Mouse (Mus musculus) forebrain, embryonic 12.5 days (tissue): ENCODE measurements around the gene Tmem182. TPM values are rescaled to one million over a fixed set of nuclear protein-coding genes. Genes with fewer than 3 reads are reported as not detected.

Experiments
- ATAC-seq: fragments of 200-750 bp; cut with Nextera tagmentation; 2 replicates; pipeline ENCODE4 v1.8.0; 2017; ENCODE audit warnings: moderate TSS enrichment; ENCODE audit not compliant: low FRiP score
- H3K27ac ChIP-seq: fragments of 300-500 bp; sonication (generic); 2 replicates; pipeline ENCODE4 v1.5.1; 2016; ENCODE audit warnings: mild to moderate bottlenecking
- H3K27me3 ChIP-seq: fragments of 300-500 bp; sonication (generic); 2 replicates; pipeline ENCODE4 v1.6.1; 2016; ENCODE audit warnings: mild to moderate bottlenecking
- H3K36me3 ChIP-seq: fragments of 300-500 bp; sonication (generic); replicated peaks from 2 replicates; pipeline ENCODE4 v1.6.1; 2016; ENCODE audit warnings: mild to moderate bottlenecking
- H3K4me1 ChIP-seq: fragments of 300-500 bp; sonication (generic); 2 replicates; pipeline ENCODE4 v1.6.1; 2016
- H3K4me2 ChIP-seq: fragments of 300-500 bp; sonication (generic); 2 replicates; pipeline ENCODE4 v1.6.1; 2016; ENCODE audit warnings: mild to moderate bottlenecking, moderate library complexity
- H3K4me3 ChIP-seq: fragments of 300-500 bp; sonication (generic); replicated peaks from 2 replicates; pipeline ENCODE4 v1.5.1; 2016; ENCODE audit warnings: mild to moderate bottlenecking
- H3K9ac ChIP-seq: fragments of 300-500 bp; sonication (generic); 2 replicates; pipeline ENCODE4 v1.6.1; 2016; ENCODE audit warnings: mild to moderate bottlenecking
- H3K9me3 ChIP-seq: fragments of 300-500 bp; sonication (generic); 2 replicates; pipeline ENCODE4 v1.6.1; 2016
- WGBS: fragments of 180-500 bp; shearing (Covaris S2); methylation state at CpG from one replicate; pipeline ENCODE4 v1.1.7; 2016; 5-methylcytosine and 5-hydroxymethylcytosine counted together
- polyA plus RNA-seq: library from polyadenylated mRNA; unstranded; fragments of >200 nt; fragmentation: Nextera tagmentation; extraction: Ambion mirVana; gene quantifications from 2 replicates; pipeline ENCODE4 v1.2.1, GENCODE M21; 2016

The Tmem182 gene
- polyA plus RNA-seq, 1 experiment from 2014 or later, result 0.11 TPM

DNA sequence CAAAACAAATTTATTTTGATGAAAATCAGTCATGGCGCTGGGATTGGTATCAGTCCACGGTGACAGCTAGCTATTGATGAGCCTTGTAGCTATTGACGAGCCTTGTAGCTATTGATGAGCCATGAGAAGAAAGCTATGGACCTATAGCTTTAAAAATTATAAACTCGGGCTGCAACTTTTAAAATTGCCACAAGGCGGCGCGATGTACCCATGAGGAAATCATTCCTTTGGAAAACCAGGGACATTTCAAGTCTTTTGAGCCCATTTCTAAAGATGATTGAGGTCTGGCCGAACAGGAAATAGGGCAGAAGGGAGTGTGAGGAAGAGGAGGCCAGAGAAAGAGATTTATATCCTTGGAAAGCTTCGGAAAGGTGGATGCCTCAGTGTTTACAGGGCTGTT, 73.7 kb downstream of the Tmem182 start:
- Histone ChIP-seq H3K9ac (no peak overlapping the region), H3K27me3 (0 out of 2 replicates have a peak, but pooled peaks cover 4% of the 10 kb centered on the region), H3K9me3 (no peaks in the 10 kb centered on the region), H3K27ac (no peak overlapping the region), H3K36me3 (no peaks in the 10 kb centered on the region), H3K4me3 (no peak overlapping the region), H3K4me1 (peaks cover 6% of the 10 kb centered on the region; the same call in 1 of the 2 replicates), H3K4me2 (no peak overlapping the region)
- 15% methylated on average over 9 of the region's 9 CpGs for WGBS
- no peak for ATAC-seq

DNA sequence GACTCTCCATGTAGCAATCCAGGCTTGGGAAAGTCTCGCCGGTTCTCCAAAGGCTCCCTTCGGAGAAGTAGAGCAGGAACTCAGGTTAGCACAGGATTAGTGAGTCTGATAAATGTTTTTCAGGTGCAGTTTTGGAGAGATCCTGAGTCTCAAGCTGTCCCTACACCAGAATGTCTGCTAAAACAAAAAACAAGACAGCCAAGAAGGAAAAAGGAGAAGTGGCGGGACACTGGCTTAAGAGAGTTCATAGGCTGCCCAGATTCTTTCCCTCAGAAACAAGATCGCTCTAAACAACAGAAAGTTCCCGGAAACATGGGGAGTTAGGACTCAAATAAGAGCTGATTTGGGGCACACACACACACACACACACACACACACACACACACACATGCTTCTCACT, 74.1 kb downstream of the Tmem182 start:
- no peak for ATAC-seq
- H3K27ac ChIP-seq, result no peak overlapping the region
- H3K4me3 ChIP-seq, result no peak overlapping the region
- WGBS, result 81% methylated on average over 6 of the region's 6 CpGs
- H3K36me3 ChIP-seq, result no peaks in the 10 kb centered on the region
- no peak overlapping the region for H3K4me2 ChIP-seq
- no peak overlapping the region for H3K9ac ChIP-seq
- H3K4me1 ChIP-seq, result peaks cover 6% of the 10 kb centered on the region; the same call in 1 of the 2 replicates
- no peaks in the 10 kb centered on the region for H3K9me3 ChIP-seq
- 0 out of 2 replicates have a peak, but pooled peaks cover 4% of the 10 kb centered on the region for H3K27me3 ChIP-seq

DNA sequence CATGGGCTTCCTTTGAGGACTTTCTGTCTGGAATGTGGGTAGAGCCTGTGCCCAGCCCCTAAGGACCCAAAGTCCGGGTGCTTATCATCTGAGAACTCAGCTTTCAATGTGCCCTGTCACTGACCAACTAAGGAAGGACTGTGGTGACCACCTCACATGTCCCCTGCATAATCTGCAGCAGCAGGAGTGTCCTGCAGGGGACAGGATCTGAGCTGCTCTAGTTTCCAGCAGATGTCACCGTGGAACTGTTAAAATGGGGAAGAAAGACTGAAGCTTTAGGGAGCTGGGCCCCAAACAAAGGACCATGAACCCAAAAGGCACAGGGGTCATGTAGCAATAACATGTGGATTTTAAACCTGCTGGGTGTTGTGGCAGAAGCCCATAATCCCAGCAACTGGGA, 75.1 kb downstream of the Tmem182 start:
- H3K9ac ChIP-seq, result no peak overlapping the region
- H3K9me3 ChIP-seq, result no peaks in the 10 kb centered on the region
- H3K27me3 ChIP-seq, result 0 out of 2 replicates have a peak, but pooled peaks cover 4% of the 10 kb centered on the region
- H3K4me2 ChIP-seq, result no peak overlapping the region
- WGBS, result 45% methylated on average over 2 of the region's 2 CpGs
- no peak overlapping the region for H3K27ac ChIP-seq
- ATAC-seq, result no peak
- H3K4me1 ChIP-seq, result peaks cover 6% of the 10 kb centered on the region; the same call in 1 of the 2 replicates
- H3K4me3 ChIP-seq, result no peak overlapping the region
- H3K36me3 ChIP-seq, result no peaks in the 10 kb centered on the region

DNA sequence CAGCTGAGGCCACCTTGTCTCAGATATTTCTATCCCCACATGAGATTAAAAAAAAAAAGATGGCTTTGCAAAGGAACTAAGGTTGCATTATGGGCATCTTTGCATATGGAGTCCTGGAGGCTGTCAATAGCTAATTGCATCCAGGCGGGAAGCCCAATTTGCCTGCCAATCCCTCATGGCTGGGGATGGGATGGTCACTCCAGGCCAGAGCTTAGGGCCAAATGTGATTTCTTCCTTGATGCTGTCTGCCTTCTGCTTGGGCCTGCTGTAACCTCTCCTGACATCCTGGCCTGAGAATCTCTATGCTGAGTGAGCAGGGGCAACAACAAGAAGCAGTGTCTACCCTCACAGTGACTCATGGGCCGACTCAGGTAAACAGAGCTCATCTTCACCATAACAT, 78.5 kb downstream of the Tmem182 start:
- Histone ChIP-seq H3K36me3 (no peaks in the 10 kb centered on the region), H3K4me1 (peaks cover 6% of the 10 kb centered on the region; the same call in 1 of the 2 replicates), H3K9ac (no peak overlapping the region), H3K27ac (no peak overlapping the region), H3K27me3 (0 out of 2 replicates have a peak, but pooled peaks cover 4% of the 10 kb centered on the region), H3K4me3 (no peak overlapping the region), H3K9me3 (no peaks in the 10 kb centered on the region), H3K4me2 (no peak overlapping the region)
- no peak for ATAC-seq
- 81% methylated on average over 2 of the region's 2 CpGs for WGBS

DNA sequence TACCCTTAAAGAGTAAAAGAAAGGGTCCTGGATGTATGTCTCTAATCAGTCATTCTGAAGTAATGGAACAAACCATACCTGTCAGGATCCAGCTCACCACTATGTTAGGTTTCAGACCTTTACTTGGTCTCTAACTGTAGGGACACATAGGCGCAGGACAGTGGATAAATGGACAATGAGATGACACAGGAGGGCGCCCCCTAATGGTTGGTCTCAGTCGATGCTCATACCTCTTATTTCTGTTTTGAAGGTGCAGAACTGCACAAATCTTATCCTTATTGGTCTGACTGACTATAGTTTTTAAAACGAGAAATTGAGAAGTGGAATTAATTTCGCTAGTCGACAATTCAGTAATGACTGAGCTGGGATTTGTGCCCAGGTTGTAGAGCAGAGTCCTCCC, 79.5 kb downstream of the Tmem182 start:
- Histone ChIP-seq H3K9me3 (no peaks in the 10 kb centered on the region), H3K27me3 (0 out of 2 replicates have a peak, but pooled peaks cover 4% of the 10 kb centered on the region), H3K9ac (no peak overlapping the region), H3K4me3 (no peak overlapping the region), H3K36me3 (no peaks in the 10 kb centered on the region), H3K4me2 (no peak overlapping the region), H3K4me1 (peaks cover 3% of the 10 kb centered on the region; the same call in 1 of the 2 replicates), H3K27ac (no peak overlapping the region)
- 76% methylated on average over 6 of the region's 6 CpGs for WGBS
- ATAC-seq, result no peak

DNA sequence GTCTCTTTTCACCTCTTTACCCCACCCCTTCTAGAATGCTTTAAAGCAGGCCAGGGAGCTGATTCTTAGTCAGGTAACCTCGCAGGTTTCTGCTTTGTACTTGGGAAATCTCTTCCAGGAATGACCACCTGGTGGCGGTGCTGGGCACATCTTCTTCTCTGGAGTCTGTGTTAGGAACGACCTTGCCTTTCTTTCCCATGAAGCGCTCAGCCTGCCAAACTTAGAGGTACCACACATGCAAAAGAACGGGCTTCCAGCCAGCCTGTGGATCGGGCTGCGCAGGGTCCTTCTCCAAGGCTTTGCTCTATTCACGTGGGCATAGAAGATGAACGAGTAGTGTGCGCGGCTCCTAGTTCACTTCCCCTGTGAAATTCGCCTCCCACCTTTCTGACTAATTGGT, 82.3 kb downstream of the Tmem182 start:
- no peak overlapping the region for H3K9ac ChIP-seq
- 32% methylated on average over 12 of the region's 12 CpGs for WGBS

DNA sequence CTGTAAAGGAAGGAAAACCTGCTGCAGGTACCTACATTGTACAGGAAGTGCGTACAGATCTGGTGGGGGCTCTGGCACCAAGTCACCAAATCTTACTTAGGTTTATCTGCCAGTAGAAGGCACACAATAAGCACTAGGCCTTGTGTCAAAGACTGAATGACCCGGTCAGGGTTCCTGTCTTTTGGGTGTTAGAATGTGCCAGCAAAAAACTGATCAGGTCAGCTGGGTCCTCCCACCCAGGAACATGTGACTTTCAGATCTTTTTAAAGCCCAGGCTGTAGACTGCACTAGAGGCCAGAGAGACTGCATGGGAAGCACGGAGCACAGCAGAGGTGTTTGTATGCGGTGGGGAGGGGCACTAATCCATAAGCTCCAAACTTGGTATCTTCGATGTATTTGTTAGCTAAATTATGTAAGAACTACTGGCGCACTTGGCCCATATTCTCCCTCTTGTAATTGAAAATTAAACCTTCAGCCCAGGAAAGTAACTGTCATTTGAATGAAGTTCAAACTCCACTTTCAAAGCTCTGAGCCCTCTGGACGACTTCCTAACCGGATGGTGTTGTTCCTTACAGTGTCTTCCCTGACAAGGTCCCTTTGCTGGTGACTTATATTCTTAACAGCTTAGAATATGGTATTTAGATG, 83.1 kb downstream of the Tmem182 start:
- WGBS, result 94% methylated on average over 8 of the region's 8 CpGs
- no peaks in the 10 kb centered on the region for H3K36me3 ChIP-seq
- H3K4me2 ChIP-seq, result no peak overlapping the region
- no peak overlapping the region for H3K27ac ChIP-seq
- H3K4me1 ChIP-seq, result peaks cover 5% of the 10 kb centered on the region
- no peak overlapping the region for H3K9ac ChIP-seq
- no peak overlapping the region for H3K4me3 ChIP-seq
- no peak for ATAC-seq
- no peaks in the 10 kb centered on the region for H3K9me3 ChIP-seq
- no peaks in the 10 kb centered on the region for H3K27me3 ChIP-seq

More for the DNA sequence above, 82.3 kb downstream of the Tmem182 start:
- no peaks in the 10 kb centered on the region for H3K36me3 ChIP-seq
- H3K27ac ChIP-seq, result no peak overlapping the region
- peaks cover 5% of the 10 kb centered on the region for H3K4me1 ChIP-seq
- H3K4me2 ChIP-seq, result no peak overlapping the region
- peak; percentile 44; the same call in 1 of the 2 replicates for ATAC-seq
- no peak overlapping the region for H3K4me3 ChIP-seq
- no peaks in the 10 kb centered on the region for H3K9me3 ChIP-seq
- H3K27me3 ChIP-seq, result 0 out of 2 replicates have a peak, but pooled peaks cover 2% of the 10 kb centered on the region

DNA sequence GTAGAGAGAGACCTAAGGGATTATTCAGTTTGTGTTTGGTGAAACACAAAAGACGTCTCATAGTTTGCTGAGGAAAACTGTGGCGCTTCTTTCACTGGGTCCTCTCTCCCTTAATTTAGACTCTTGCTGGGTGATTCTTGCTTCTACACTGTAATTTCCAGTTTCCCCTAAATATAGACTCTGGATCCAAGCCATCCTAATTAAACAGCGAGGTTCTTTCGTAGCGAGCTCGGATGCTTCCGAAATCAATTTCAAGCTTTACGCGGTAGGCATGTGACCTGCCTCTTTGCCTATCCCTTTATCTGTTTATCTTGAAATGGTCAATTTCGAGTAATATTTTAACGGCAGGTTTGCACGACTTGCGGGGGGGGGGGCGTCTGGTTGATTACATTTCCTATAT, 84.2 kb downstream of the Tmem182 start:
- H3K9me3 ChIP-seq, result no peaks in the 10 kb centered on the region
- H3K36me3 ChIP-seq, result no peaks in the 10 kb centered on the region
- ATAC-seq, result no peak
- no peak overlapping the region for H3K27ac ChIP-seq
- peaks cover 5% of the 10 kb centered on the region for H3K4me1 ChIP-seq
- WGBS, result 84% methylated on average over 14 of the region's 14 CpGs
- H3K4me3 ChIP-seq, result no peak overlapping the region
- no peak overlapping the region for H3K9ac ChIP-seq
- H3K27me3 ChIP-seq, result no peaks in the 10 kb centered on the region
- H3K4me2 ChIP-seq, result no peak overlapping the region

DNA sequence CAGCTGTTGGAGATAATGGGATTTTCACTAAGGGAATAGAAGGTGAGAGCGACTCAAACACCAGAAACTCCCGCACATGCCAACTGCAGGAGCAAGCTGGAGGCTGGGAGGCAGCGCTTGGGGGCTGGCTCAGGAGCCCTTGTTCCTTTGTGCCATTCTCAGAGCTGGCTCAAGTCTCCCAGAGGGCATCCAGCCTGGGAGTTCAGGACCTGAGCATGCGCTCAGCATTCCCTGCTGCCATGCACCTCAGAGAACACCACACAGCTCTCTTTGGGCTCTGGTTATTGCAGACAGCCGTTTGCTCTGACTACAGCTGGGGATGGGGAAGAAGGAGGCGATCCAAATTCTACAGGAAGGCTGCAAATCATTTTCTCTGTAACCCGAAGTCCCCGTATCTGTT, 84.8 kb downstream of the Tmem182 start:
- no peaks in the 10 kb centered on the region for H3K27me3 ChIP-seq
- no peaks in the 10 kb centered on the region for H3K9me3 ChIP-seq
- H3K36me3 ChIP-seq, result no peaks in the 10 kb centered on the region
- no peak overlapping the region for H3K4me2 ChIP-seq
- peak overlapping the region; percentile 29; the same call in 1 of the 2 replicates for H3K9ac ChIP-seq
- H3K4me3 ChIP-seq, result no peak overlapping the region
- no peak for ATAC-seq
- H3K4me1 ChIP-seq, result peaks cover 5% of the 10 kb centered on the region
- H3K27ac ChIP-seq, result no peak overlapping the region
- WGBS, result 63% methylated on average over 8 of the region's 8 CpGs

DNA sequence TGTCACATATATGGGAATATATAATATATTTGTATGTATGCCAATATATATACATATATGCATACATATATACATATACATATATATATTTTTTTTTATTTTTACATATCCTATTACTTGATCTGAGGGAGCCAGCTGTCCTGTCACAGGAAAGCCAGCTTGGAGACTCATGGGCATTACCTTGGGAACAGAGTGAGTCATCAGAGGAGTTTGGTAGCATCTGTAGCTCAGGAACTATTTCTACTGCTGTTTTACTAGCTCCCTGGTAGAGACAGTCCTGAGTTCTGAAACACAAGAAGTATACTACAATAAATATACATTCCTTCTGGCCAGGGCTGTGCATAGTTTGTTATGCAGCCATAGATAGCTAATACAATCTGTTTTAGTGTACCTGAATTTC, 98.3 kb downstream of the Tmem182 start:
- no peak for ATAC-seq
- Histone ChIP-seq H3K27me3 (no peaks in the 10 kb centered on the region), H3K9me3 (no peaks in the 10 kb centered on the region), H3K9ac (no peak overlapping the region), H3K4me2 (no peak overlapping the region), H3K4me3 (no peak overlapping the region), H3K27ac (no peak overlapping the region), H3K4me1 (no peaks in the 10 kb centered on the region), H3K36me3 (no peaks in the 10 kb centered on the region)

Other genes starting within 250 kb of the Tmem182 start
- not detected in 2 replicates for gene Slc9a4, start 225.5 kb upstream of the Tmem182 start, polyA plus RNA-seq
- 0.04 and 0.05 TPM in 2 replicates for gene Slc9a2, start 125.0 kb upstream of the Tmem182 start, polyA plus RNA-seq
- gene Mfsd9, start 14.9 kb upstream of the Tmem182 start, polyA plus RNA-seq, result 3.0 and 3.2 TPM in 2 replicates